Mouse (Mus musculus): ENCODE results near the gene Foxs1.

Gene Foxs1

GRCm38 (mm10) chr2:152903586-152903985, 29.4 kb downstream of the Foxs1 start:
- in situ Hi-C loops (cut with MboI): no loop called here

GRCm38 (mm10) chr2:152902658-152903057, 30.4 kb downstream of the Foxs1 start:
- in situ Hi-C loops (cut with MboI): no loop called here

GRCm38 (mm10) chr2:152901296-152901695, 31.7 kb downstream of the Foxs1 start:
- in situ Hi-C loops (cut with MboI): no loop called here

GRCm38 (mm10) chr2:152899011-152899410, 34.0 kb downstream of the Foxs1 start:
- in situ Hi-C loops (cut with MboI): no loop called here

GRCm38 (mm10) chr2:152896926-152897325, 36.1 kb downstream of the Foxs1 start:
- in situ Hi-C loops (cut with MboI): no loop called here

GRCm38 (mm10) chr2:152895834-152896233, 37.2 kb downstream of the Foxs1 start:
- in situ Hi-C loops (cut with MboI): no loop called here

- in situ Hi-C loops (cut with MboI): no loop called here
Observed at GRCm38 (mm10) chr2:152888774-152889173, 44.2 kb downstream of the Foxs1 start.

GRCm38 (mm10) chr2:152887230-152887629, 45.8 kb downstream of the Foxs1 start:
- in situ Hi-C loops (cut with MboI): no loop called here

- in situ Hi-C loops (cut with MboI): no loop called here
Observed at GRCm38 (mm10) chr2:152884101-152884645, 48.8 kb downstream of the Foxs1 start.
